Mouse (Mus musculus): ENCODE measurements around the gene Tmem151a. TPM values are rescaled to one million over a fixed set of nuclear protein-coding genes. Genes with fewer than 3 reads are reported as not detected.

Gene Tmem151a
- total and polyA plus RNA-seq, 2 experiments from 2014 or later, result 71.5 to 76.6 TPM

DNA sequence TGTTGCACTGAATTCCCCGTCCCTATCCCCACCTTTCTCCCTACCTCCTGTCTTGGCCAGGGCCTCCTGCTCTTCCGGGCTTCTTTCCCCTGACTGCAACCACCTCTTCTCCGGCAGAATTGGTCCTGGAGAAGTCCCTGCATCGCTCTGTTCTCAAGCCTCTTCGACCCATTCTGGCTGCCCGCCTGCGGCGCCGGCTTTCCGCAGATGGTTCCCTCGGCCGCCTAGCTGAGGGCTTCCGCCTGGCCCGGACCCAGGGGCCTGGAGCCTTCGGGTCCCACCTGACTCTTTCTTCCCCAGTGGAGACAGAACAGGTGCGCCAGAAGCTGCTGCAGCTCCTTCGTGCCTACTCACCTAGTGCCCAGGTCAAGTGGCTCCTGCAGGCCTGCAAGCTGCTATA is 32.5 kb downstream of the Tmem151a start:
- Histone ChIP-seq H3K9ac (replicated peaks; ENCODE audit: low read length) (no peak overlapping the region), H3K27me3 (ENCODE audit: insufficient read depth, low read length) (peaks cover 5% of the 10 kb centered on the region; the same call in 1 of the 2 replicates), H3K4me3 (ENCODE audit: low read length) (no peak overlapping the region), H3K27ac (no peak overlapping the region), H3K4me1 (ENCODE audit: insufficient read depth, low read length) (peaks cover 5% of the 10 kb centered on the region), H3K9me3 (ENCODE audit: low read length) (no peaks in the 10 kb centered on the region), H3K36me3 (ENCODE audit: insufficient read depth, low read length) (peaks cover 12% of the 10 kb centered on the region; the same call in 1 of the 2 replicates), H3K4me2 (ENCODE audit: low read depth, low read length) (no peak overlapping the region)
- TF ChIP-seq CTCF (IDR thresholded peaks at IDR 0.05; ENCODE audit: low read depth), result no peak
- no peak for DNase-seq (ENCODE audit: low spot score)
- WGBS, result 51% methylated on average over 17 of the region's 17 CpGs
- no peak for ATAC-seq

DNA sequence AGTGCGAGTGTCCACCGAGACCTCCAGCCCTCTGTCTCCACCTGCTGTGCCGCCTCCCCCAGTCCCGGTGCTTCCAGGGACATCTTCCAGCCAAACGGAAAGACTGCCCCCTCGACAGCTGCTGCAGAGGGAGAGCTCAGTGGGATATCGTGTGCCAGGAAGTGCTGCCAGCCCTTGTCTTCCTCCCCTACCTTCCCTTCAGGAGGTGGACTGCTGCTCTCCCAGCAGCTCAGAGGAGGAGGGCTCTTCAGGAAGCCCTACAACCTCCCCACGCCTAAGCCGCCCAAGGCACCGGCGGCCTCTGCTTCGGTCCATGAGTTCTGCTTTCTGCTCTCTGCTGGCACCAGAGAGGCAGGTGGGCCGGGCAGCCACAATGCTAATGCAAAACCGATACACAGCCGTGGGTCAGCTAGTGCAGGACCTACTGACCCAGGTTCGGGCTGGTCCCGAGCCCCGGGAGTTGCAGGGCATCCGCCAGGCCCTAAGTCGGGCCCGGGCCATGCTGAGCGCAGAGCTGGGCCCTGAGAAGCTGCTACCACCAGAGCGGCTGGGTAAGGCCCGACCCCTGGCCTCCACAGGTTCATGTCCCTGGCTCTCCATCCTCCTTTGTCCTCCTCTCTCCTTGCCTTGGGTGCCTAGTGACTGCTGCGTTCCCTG is 33.0 kb downstream of the Tmem151a start:
- no peak overlapping the region for H3K27ac ChIP-seq
- H3K4me1 ChIP-seq (ENCODE audit: insufficient read depth, low read length), result peaks cover 5% of the 10 kb centered on the region
- ATAC-seq, result no peak
- DNase-seq (ENCODE audit: low spot score), result no peak
- no peak overlapping the region for H3K9ac ChIP-seq (replicated peaks; ENCODE audit: low read length)
- no peak overlapping the region for H3K4me3 ChIP-seq (ENCODE audit: low read length)
- H3K4me2 ChIP-seq (ENCODE audit: low read depth, low read length), result 0 out of 2 replicates have a peak overlapping the region, but pooled peaks have one; percentile 3
- H3K36me3 ChIP-seq (ENCODE audit: insufficient read depth, low read length), result peaks cover 16% of the 10 kb centered on the region; the same call in 1 of the 2 replicates
- H3K9me3 ChIP-seq (ENCODE audit: low read length), result no peaks in the 10 kb centered on the region
- WGBS, result 35% methylated on average over 25 of the region's 25 CpGs
- H3K27me3 ChIP-seq (ENCODE audit: insufficient read depth, low read length), result peaks cover 5% of the 10 kb centered on the region; the same call in 1 of the 2 replicates
- no peak for TF ChIP-seq CTCF (IDR thresholded peaks at IDR 0.05; ENCODE audit: low read depth)

DNA sequence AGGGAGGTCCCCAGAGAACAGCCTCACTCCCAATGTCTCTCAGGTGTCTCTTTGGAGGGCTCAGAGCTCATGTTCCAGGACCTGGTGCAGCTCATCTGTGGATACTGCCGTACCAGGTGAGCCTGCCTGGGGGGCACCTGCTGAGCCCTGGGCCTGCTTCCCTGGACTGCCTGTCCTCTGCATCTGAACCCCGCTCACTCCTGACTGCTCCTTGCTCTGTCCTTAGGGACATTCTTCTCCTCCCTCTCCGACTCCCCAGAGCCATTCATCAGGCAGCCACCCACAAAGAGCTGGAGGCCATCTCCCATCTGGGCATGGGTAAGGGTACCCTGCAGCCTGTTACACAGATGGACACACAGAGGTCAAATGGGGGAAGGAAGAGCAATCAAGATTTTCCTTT is 33.8 kb downstream of the Tmem151a start:
- Histone ChIP-seq H3K4me2 (ENCODE audit: low read depth, low read length) (peak overlapping the region; percentile 29; the same call in 1 of the 2 replicates), H3K27me3 (ENCODE audit: insufficient read depth, low read length) (peaks cover 5% of the 10 kb centered on the region; the same call in 1 of the 2 replicates), H3K4me3 (ENCODE audit: low read length) (no peak overlapping the region), H3K36me3 (ENCODE audit: insufficient read depth, low read length) (peaks cover 24% of the 10 kb centered on the region; the same call in 1 of the 2 replicates), H3K27ac (no peak overlapping the region), H3K4me1 (ENCODE audit: insufficient read depth, low read length) (peaks cover 5% of the 10 kb centered on the region), H3K9ac (replicated peaks; ENCODE audit: low read length) (no peak overlapping the region), H3K9me3 (ENCODE audit: low read length) (no peaks in the 10 kb centered on the region)
- ATAC-seq (no peak), DNase-seq (ENCODE audit: low spot score) (no peak)
- TF ChIP-seq CTCF (IDR thresholded peaks at IDR 0.05; ENCODE audit: low read depth), result no peak
- 56% methylated on average over 3 of the region's 3 CpGs for WGBS

DNA sequence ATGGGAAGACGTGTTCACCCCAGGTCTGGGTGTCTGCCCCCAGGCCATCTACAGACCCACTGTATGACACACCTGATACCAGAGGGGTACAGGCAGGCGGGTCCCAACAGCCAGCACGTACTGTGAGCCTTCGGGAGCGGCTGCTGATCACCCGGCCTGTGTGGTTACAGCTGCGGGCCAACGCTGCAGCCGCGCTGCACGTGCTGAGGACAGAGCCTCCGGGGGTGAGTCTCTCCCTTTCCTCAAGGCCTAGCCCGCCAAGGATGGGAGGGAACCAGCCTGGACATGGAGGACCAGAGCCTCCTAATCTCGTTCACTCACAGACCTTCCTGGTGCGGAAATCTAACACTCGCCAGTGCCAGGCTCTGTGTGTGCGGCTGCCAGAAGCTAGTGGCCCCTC is 34.3 kb downstream of the Tmem151a start:
- Histone ChIP-seq H3K27me3 (ENCODE audit: insufficient read depth, low read length) (peaks cover 5% of the 10 kb centered on the region; the same call in 1 of the 2 replicates), H3K36me3 (ENCODE audit: insufficient read depth, low read length) (peaks cover 28% of the 10 kb centered on the region; the same call in 1 of the 2 replicates), H3K27ac (no peak overlapping the region), H3K9ac (replicated peaks; ENCODE audit: low read length) (no peak overlapping the region), H3K9me3 (ENCODE audit: low read length) (no peaks in the 10 kb centered on the region), H3K4me3 (ENCODE audit: low read length) (no peak overlapping the region), H3K4me2 (ENCODE audit: low read depth, low read length) (peak overlapping the region; percentile 29; the same call in 1 of the 2 replicates), H3K4me1 (ENCODE audit: insufficient read depth, low read length) (peaks cover 5% of the 10 kb centered on the region)
- TF ChIP-seq CTCF (IDR thresholded peaks at IDR 0.05; ENCODE audit: low read depth), result no peak
- WGBS, result 19% methylated on average over 17 of the region's 17 CpGs
- ATAC-seq, result no peak
- no peak for DNase-seq (ENCODE audit: low spot score)

DNA sequence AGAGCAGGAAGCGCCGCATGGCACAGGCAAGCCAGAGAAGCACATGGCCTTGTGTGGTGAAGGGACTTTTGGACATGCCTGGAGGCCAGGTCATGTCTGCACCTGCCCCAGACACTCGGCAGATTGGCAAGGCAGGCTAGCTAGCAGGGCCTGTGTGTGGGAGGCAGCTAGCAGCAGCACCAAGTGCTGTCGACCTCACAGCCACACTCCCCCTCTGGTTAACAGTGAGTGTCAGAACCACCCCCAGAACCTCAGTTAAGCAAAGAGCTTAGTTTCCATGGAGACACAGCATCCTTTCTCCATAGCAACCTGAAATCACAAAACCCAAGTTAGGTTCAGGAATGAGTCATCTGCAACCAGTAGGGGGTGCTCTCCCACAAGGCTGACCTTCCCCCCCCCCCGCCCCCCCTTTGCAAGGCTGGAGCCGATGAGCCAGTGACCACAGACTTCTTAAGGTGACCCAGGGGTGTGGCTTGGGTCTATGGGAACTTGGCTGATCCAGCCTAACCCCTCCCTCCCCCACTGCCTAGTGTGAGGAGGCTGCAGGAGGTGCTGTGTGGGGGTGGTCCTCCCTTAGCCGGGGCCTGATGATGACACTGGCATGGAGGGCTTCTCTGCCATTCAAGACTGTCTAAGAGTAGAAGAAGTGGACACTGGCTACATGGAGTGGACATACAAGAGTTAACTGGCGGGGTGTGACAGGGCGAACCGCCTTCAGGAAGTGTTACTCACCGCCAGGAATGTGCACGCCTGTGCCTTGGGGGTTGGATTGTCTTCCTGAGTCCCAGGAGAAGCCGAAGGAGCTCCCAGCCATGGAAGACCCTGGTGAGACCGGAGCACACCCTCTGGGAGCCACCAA is 35.1 kb downstream of the Tmem151a start, which contains the start of gene Rin1:
Gene Rin1, plus strand, starts transcription at position 435 of the 859 bp plus-strand sequence.
- DNase-seq (ENCODE audit: low spot score), result peak; percentile 77
- no peak within 1 kb of the TSS for H3K27ac ChIP-seq
- H3K27me3 ChIP-seq (ENCODE audit: insufficient read depth, low read length), result peaks cover 5% of the 10 kb centered on the region; the same call in 1 of the 2 replicates
- peaks cover 5% of the 10 kb centered on the region for H3K4me1 ChIP-seq (ENCODE audit: insufficient read depth, low read length)
- WGBS, result 19% methylated on average over 14 of the region's 14 CpGs
- peaks cover 28% of the 10 kb centered on the region; the same call in 1 of the 2 replicates for H3K36me3 ChIP-seq (ENCODE audit: insufficient read depth, low read length)
- H3K9me3 ChIP-seq (ENCODE audit: low read length), result no peaks in the 10 kb centered on the region
- peak; percentile 62 for ATAC-seq
- no peak within 1 kb of the TSS for H3K9ac ChIP-seq (replicated peaks; ENCODE audit: low read length)
- TF ChIP-seq CTCF (IDR thresholded peaks at IDR 0.05; ENCODE audit: low read depth), result peak; percentile 67
- no peak within 1 kb of the TSS for H3K4me3 ChIP-seq (ENCODE audit: low read length)
- H3K4me2 ChIP-seq (ENCODE audit: low read depth, low read length), result peak within 1 kb of the TSS; percentile 29; the same call in 1 of the 2 replicates

DNA sequence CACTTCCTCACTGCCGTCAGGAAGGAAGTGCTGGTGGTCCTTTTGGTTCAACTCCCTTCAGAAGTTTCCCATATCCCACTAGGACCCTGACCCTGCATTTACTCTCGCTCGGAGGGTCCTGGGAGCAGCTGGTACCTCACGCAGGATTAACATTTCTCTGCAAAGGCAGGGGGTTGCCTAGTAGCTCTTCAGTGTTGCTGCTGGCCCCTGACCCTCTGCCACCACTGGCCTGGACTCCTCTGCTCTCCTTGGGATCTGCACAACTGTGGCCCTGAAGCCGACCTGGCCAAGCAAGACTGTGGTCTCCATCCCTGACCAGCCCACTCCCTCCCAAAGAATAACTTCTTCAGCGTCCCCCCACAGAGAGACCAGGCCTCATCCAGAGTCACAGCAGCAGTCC is 36.0 kb downstream of the Tmem151a start:
- Histone ChIP-seq H3K36me3 (ENCODE audit: insufficient read depth, low read length) (peaks cover 28% of the 10 kb centered on the region; the same call in 1 of the 2 replicates), H3K4me2 (ENCODE audit: low read depth, low read length) (no peak overlapping the region), H3K4me3 (ENCODE audit: low read length) (no peak overlapping the region), H3K27ac (no peak overlapping the region), H3K4me1 (ENCODE audit: insufficient read depth, low read length) (peaks cover 5% of the 10 kb centered on the region), H3K9ac (replicated peaks; ENCODE audit: low read length) (no peak overlapping the region), H3K9me3 (ENCODE audit: low read length) (no peaks in the 10 kb centered on the region), H3K27me3 (ENCODE audit: insufficient read depth, low read length) (peaks cover 5% of the 10 kb centered on the region; the same call in 1 of the 2 replicates)
- ATAC-seq, result no peak
- no peak for DNase-seq (ENCODE audit: low spot score)
- TF ChIP-seq CTCF (IDR thresholded peaks at IDR 0.05; ENCODE audit: low read depth), result no peak
- 72% methylated on average over 6 of the region's 6 CpGs for WGBS

All from hindbrain, postnatal 0 days (tissue).